Mouse (Mus musculus): ENCODE measurements around the gene Gzmg. TPM values are rescaled to one million over a fixed set of nuclear protein-coding genes. Genes with fewer than 3 reads are reported as not detected.

Gzmg gene
- not detected in 2 replicates for polyA plus RNA-seq (2015; fragmentation: Nextera tagmentation; extraction: Ambion mirVana)

DNA sequence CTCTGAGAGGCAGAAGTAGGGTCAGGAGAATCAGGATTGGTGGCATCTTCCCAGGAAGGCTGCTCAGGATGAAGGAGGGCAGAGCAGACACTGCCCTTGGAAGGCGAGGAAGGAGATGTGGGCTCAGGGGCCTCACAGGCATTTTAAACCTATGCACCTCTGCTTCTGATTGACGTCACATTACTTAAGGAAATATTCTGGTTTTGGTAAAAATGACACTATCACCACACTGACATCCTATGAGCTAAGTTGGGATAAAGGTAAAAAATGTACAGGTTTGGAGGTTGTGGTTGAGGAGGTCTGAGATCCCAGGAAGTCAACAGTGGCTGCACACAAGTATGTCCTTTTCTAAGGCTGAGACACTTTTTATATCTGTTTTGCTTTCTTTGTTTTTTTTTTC, at the start of gene Gzmg:
Gene Gzmg, minus strand, starts transcription at position 101 of the 400 bp plus-strand sequence.

GRCm38 (mm10) chr14:56174499-56174898, 15.1 kb upstream of the Gzmg start, which contains the start of gene Gzmn:
TSS of gene Gzmn (minus strand) at chr14:56174599.

DNA sequence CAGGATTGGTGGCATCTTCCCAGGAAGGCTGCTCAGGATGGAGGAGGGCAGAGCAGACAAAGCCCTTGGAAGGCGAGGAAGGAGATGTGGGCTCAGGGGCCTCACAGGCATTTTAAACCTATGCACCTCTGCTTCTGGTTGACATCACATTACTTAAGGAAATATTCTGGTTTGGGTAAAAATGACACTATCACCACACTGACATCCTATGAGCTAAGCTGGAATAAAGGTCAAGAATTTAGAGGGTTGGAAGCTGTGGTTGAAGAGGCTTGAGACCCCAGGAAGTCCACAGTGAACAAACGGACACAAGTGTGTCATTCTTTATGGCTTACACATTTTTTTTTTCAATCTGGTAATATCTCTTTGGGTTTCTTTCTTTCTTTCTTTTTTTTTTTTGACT, 26.9 kb downstream of the Gzmg start, which contains the start of gene Gzmd:
Gene Gzmd, minus strand, starts transcription at position 101 of the 400 bp plus-strand sequence.

DNA sequence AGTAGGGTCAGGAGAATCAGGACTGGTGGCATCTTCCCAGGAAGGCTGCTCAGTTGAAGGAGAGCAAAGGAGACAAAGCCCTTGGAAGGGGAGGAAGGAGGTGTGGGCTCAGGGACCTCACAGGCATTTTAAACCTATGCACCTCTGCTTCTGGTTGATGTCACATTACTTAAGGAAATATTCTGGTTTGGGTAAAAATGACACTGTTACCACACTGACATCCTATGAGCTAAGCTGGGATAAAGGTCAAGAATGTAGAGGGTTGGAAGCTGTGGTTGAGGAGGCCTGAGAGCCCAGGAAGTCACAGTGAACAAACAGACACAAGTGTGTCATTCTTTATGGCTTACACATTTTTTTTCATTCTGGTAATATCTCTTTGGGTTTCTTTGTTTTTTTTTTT, 38.9 kb downstream of the Gzmg start, which contains the start of gene Gzme:
Gene Gzme, minus strand, starts transcription at position 101 of the 400 bp plus-strand sequence.

Other genes starting within 250 kb of the Gzmg start
- 0.43 and 0.57 TPM in 2 replicates for gene Cma1, start 214.9 kb downstream of the Gzmg start, polyA plus RNA-seq (2015; fragmentation: Nextera tagmentation; extraction: Ambion mirVana)
- not detected in 2 replicates for gene Cma2, start 208.6 kb downstream of the Gzmg start, polyA plus RNA-seq (2015; fragmentation: Nextera tagmentation; extraction: Ambion mirVana)
- gene Mcpt1, start 141.6 kb downstream of the Gzmg start, polyA plus RNA-seq (2015; fragmentation: Nextera tagmentation; extraction: Ambion mirVana) = not detected in 2 replicates
- not detected in 2 replicates for gene Mcpt9, start 129.1 kb downstream of the Gzmg start, polyA plus RNA-seq (2015; fragmentation: Nextera tagmentation; extraction: Ambion mirVana)
- not detected in 2 replicates for gene Mcpt2, start 117.5 kb downstream of the Gzmg start, polyA plus RNA-seq (2015; fragmentation: Nextera tagmentation; extraction: Ambion mirVana)
- gene Mcpt4, start 97.3 kb downstream of the Gzmg start, polyA plus RNA-seq (2015; fragmentation: Nextera tagmentation; extraction: Ambion mirVana) = 0.14 TPM in 1 of 2 replicates, not detected in the other
- not detected in 2 replicates for gene Mcpt8, start 74.3 kb downstream of the Gzmg start, polyA plus RNA-seq (2015; fragmentation: Nextera tagmentation; extraction: Ambion mirVana)
- not detected in 2 replicates for gene Ctsg, start 57.0 kb downstream of the Gzmg start, polyA plus RNA-seq (2015; fragmentation: Nextera tagmentation; extraction: Ambion mirVana)
- not detected in 2 replicates for gene Gzme, start 39.0 kb downstream of the Gzmg start, polyA plus RNA-seq (2015; fragmentation: Nextera tagmentation; extraction: Ambion mirVana)
- not detected in 2 replicates for gene Gzmd, start 27.0 kb downstream of the Gzmg start, polyA plus RNA-seq (2015; fragmentation: Nextera tagmentation; extraction: Ambion mirVana)
- gene Gzmn, start 15.0 kb upstream of the Gzmg start, polyA plus RNA-seq (2015; fragmentation: Nextera tagmentation; extraction: Ambion mirVana) = not detected in 2 replicates
- not detected in 2 replicates for gene Gzmf, start 51.8 kb upstream of the Gzmg start, polyA plus RNA-seq (2015; fragmentation: Nextera tagmentation; extraction: Ambion mirVana)
- gene Gzmc, start 75.1 kb upstream of the Gzmg start, polyA plus RNA-seq (2015; fragmentation: Nextera tagmentation; extraction: Ambion mirVana) = 0.30 TPM in 1 of 2 replicates, not detected in the other
- gene Gzmb, start 102.7 kb upstream of the Gzmg start, polyA plus RNA-seq (2015; fragmentation: Nextera tagmentation; extraction: Ambion mirVana) = not detected in 2 replicates
- gene Atp12a, start 205.5 kb upstream of the Gzmg start, polyA plus RNA-seq (2015; fragmentation: Nextera tagmentation; extraction: Ambion mirVana) = 0.14 and 0.20 TPM in 2 replicates
- 0.45 and 1.2 TPM in 2 replicates for gene Rnf17, start 243.0 kb upstream of the Gzmg start, polyA plus RNA-seq (2015; fragmentation: Nextera tagmentation; extraction: Ambion mirVana)